Mouse (Mus musculus) right cerebral cortex, postnatal 25 days (tissue): ENCODE data around the gene Tbccd1.
"Not testable (repeated sequence)": the region's sequence is repeated elsewhere in the genome, so short reads cannot be mapped to it uniquely, and the experiment has no call there.

ENCODE experiments used
- DNase-seq: peaks from one replicate; pipeline ENCODE4 v3.0.0; 2022

Tbccd1 gene

DNA sequence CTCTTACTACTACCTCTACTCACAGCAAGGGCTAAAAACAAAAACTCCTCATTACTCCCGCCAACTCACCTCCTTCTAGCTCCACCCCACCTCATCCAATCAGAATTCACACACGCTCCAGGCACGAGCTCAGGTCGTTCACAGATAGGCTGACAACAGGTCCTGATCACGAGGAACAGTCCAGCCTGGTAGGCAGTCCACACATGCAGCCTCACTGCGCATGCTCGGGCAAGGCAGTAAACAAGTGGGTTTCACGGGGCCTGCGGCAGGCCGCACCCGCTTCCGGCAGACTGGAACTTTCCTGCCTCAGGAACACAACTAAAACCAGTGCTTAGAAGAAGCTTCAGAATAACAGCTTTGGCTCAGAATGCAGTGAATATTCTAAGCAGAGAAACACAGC is 79.2 kb downstream of the Tbccd1 start:
- DNase-seq = not testable (repeated sequence)

DNA sequence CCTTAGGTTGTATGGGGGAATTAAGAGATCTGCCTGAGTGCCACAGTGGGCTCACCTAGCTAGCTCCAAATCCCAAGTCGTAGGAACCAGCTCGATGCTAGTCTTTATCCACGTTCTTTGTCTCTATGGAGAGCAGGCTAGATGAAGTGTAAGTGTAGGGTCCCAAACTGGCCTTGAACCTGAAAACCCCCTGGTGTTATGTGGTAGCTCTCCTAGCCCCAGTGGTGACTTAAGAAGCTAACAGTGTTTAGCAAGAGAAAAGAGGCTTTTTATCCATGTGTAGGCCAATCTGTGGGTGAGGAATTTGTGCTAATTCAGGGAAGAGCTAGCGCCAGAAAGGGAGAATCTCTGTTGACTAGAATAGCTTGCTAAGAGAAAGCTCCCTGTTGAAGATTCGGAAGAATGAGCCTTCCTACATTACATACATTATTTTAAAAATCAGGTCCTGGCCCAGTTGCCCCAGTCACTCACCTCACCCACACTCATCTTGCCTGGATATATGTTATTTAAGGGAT is 81.9 kb downstream of the Tbccd1 start:
- no peak for DNase-seq

DNA sequence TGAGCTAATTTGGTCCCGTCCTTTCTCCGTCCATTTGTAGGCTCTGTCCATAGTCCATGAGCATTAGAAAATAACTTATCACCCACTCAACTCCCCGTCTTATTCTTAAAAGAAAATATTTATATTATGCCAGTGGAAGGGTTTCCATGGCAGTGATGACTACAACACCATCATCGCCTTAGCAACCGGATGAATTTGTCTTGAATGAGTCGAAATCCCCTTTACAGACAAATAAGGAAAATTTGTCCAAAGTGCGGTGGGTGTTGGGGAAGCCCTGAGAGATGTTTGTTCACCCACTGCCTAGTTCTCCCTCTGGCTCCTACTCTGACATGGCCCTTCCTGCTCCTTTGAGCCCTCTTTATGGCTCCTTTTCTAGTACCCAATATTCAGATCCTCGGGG is 88.8 kb downstream of the Tbccd1 start:
- no peak for DNase-seq

DNA sequence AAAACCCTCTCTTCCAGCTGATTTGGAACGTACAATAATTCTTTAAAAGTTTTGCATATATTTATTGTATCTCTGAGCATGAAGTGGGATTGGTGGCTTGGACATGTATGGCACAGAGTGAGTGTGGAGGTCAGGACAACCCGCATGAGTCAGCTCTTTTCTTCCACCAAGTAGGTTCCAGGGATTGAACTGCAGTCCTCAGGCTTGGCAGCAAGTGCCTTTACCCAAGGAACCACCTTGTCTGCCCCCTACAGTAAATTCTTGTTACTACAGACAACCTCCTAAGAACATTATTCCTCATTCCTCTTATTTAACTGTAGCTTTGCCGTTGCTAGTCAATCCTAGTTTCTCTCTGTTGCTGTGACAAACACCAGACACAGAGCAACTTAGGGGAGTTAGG is 90.1 kb downstream of the Tbccd1 start:
- no peak for DNase-seq

DNA sequence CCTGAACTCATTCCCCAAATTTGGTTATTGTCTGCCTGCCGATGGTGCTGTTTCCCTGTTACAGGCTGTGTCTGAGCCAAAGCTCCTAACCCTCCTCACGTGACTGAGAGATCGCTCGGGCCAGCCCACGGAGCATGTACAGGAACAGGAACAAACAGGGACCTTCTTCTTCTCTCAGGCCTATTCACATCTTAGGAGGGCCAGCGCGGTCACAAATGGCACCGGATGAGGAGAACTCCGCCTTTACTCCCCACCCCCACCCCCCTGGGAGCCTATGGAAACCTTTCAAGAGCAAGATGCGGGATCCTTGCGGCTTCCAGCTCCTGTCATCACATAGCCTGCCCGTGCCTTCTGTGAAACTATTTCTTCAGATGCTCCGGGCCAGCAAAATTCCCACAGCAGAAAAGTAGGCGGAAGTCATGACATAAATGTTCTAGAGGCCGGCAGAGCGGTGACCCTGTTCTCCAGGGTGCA is 90.7 kb downstream of the Tbccd1 start:
- DNase-seq = no peak

DNA sequence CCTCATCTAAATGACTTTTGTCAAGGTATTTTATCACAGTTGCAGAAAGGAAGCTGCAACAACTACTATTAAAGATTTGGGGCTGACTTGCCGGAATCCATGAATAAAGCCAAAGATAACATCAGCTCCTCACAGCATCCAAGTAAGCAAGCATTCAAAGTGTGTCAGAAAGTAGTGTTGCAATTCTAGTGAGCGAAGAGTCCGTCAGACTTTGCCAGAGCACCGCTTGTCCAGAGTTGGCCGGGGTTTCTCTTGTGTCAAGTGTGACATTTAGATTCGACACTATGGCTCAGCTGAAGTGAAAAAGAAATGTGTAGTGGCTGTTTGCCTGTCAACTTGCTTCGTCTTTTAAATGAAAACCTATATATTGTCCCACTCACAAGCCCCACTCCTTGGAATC is 91.9 kb downstream of the Tbccd1 start:
- no peak for DNase-seq
